Mouse (Mus musculus) retina, postnatal 7 days (tissue): Measurements from ENCODE around the gene Lsm4.
A peak's percentile ranks its signal among the peaks of the same experiment; 100 is the strongest.

Source experiments
- DNase-seq: peaks from one replicate; pipeline ENCODE4 v3.0.0-alpha.2; 2012; ENCODE audit warnings: low read depth, low spot score

The Lsm4 gene

GRCm38 (mm10) chr8:70649324-70649723 lies 23.7 kb upstream of the Lsm4 start:
- DNase-seq = no peak

- no peak for DNase-seq
Measured at GRCm38 (mm10) chr8:70650351-70650750, 22.7 kb upstream of the Lsm4 start.

- no peak for DNase-seq
Measured at GRCm38 (mm10) chr8:70653226-70653625, 19.8 kb upstream of the Lsm4 start.

- DNase-seq = no peak
Measured at GRCm38 (mm10) chr8:70654121-70654520, 18.9 kb upstream of the Lsm4 start.

GRCm38 (mm10) chr8:70655469-70655868 lies 17.6 kb upstream of the Lsm4 start:
- no peak for DNase-seq

- DNase-seq = no peak
Measured at GRCm38 (mm10) chr8:70656193-70656790, 16.8 kb upstream of the Lsm4 start.

GRCm38 (mm10) chr8:70657214-70657613 lies 15.8 kb upstream of the Lsm4 start:
- DNase-seq = no peak

GRCm38 (mm10) chr8:70657739-70658138 lies 15.3 kb upstream of the Lsm4 start:
- DNase-seq = no peak

GRCm38 (mm10) chr8:70658897-70659603 lies 14.0 kb upstream of the Lsm4 start:
- DNase-seq = no peak

GRCm38 (mm10) chr8:70659604-70660272 lies 13.3 kb upstream of the Lsm4 start:
- peak; percentile 75 for DNase-seq

- no peak for DNase-seq
Measured at GRCm38 (mm10) chr8:70660273-70660725, 12.7 kb upstream of the Lsm4 start, which contains the start of gene Pgpep1. Pgpep1 (minus strand) TSS chr8:70660388.

- no peak for DNase-seq
Measured at GRCm38 (mm10) chr8:70663691-70664090, 9.4 kb upstream of the Lsm4 start.

- DNase-seq = no peak
Measured at GRCm38 (mm10) chr8:70664631-70665030, 8.4 kb upstream of the Lsm4 start.

- DNase-seq = no peak
Measured at GRCm38 (mm10) chr8:70665599-70665998, 7.4 kb upstream of the Lsm4 start.

- no peak for DNase-seq
Measured at GRCm38 (mm10) chr8:70667071-70667470, 6.0 kb upstream of the Lsm4 start.

GRCm38 (mm10) chr8:70671615-70672324 lies 1.3 kb upstream of the Lsm4 start:
- DNase-seq = no peak

- no peak for DNase-seq
Measured at GRCm38 (mm10) chr8:70672325-70673078, 546 bp upstream of the Lsm4 start.

GRCm38 (mm10) chr8:70674109-70674508 lies 1.1 kb downstream of the Lsm4 start:
- no peak for DNase-seq

GRCm38 (mm10) chr8:70674716-70675115 lies 1.7 kb downstream of the Lsm4 start:
- DNase-seq = no peak

GRCm38 (mm10) chr8:70675336-70675735 lies 2.3 kb downstream of the Lsm4 start:
- no peak for DNase-seq

- no peak for DNase-seq
Measured at GRCm38 (mm10) chr8:70677451-70678080, 4.5 kb downstream of the Lsm4 start.
